Mouse (Mus musculus): ENCODE measurements around the gene Asah2. TPM values are rescaled to one million over a fixed set of nuclear protein-coding genes. Genes with fewer than 3 reads are reported as not detected.

Gene Asah2
- polyA plus RNA-seq, 1 experiment from 2014 or later: 1.6 TPM

DNA sequence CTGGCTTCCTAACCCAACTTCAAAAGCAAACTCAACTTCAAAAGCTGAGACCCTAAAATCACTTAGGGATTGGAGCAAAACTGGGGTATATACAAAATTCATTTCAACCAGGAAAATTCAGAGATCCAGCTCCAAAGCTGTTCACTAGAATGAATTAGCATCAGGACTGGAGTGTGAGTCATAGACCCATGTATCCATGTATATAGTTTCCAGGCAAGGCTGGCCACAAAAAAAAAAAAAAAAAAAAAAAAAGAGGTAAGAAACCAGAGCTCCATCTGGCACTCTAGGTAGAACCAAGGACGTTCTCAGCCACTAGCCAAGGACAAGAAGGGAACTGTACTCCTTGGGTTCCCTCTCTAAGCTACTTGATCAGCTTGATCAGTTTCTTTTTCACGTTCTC, 154.2 kb downstream of the Asah2 start:
- WGBS: 70% methylated on average over 2 of the region's 2 CpGs
- ATAC-seq (ENCODE audit: low FRiP score, low TSS enrichment): no peak

DNA sequence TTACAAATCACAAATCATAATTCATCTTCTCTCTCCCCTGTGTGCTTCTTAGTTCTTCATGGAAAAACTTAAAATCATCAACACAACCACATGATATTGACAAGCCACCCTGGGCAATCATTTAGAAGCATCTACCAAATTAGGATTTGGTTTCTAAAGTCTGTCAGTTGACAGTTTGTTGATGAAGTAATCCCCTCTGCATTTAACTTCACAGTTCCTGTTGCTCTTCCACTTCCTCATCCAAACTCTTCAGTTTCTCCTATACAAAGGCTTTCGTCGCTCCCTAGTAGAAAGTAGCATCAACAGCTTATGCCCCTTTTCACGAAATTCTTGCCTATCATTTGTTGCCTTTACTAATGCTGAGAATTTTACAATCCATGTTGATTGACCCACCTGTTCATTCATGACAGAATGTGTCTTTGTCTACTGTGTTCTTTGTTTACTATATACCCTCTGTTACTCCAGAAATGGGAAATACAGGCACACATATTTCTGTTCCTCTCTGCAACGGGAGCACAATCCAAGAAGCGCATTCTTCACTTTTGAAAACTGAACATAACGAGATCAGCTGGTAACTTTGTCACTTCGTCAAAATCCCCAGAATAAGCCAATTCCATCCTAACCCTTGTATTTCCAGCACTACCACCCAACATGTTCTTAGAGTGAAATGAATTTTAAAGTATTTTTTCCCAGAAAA, 157.1 kb downstream of the Asah2 start:
- Histone ChIP-seq H3K9me3 (ENCODE audit: control insufficient read depth, low read length) (no peaks in the 10 kb centered on the region), H3K36me3 (ENCODE audit: control insufficient read depth, insufficient read depth, low read length) (no peaks in the 10 kb centered on the region), H3K9ac (ENCODE audit: low read depth, low read length) (no peak overlapping the region), H3K27ac (ENCODE audit: low read depth, low read length) (no peak overlapping the region), H3K4me2 (replicated peaks; ENCODE audit: low read depth, low read length) (no peak overlapping the region), H3K4me1 (ENCODE audit: control insufficient read depth, insufficient read depth, low read length) (no peaks in the 10 kb centered on the region), H3K4me3 (ENCODE audit: low read length) (no peak overlapping the region), H3K27me3 (ENCODE audit: control insufficient read depth, insufficient read depth, low read length) (no peaks in the 10 kb centered on the region)
- no peak for ATAC-seq (ENCODE audit: low FRiP score, low TSS enrichment)
- 86% methylated on average over 7 of the region's 7 CpGs for WGBS

More for the DNA sequence above, 154.2 kb downstream of the Asah2 start:
- H3K27ac ChIP-seq (ENCODE audit: low read depth, low read length): no peak overlapping the region
- no peaks in the 10 kb centered on the region for H3K27me3 ChIP-seq (ENCODE audit: control insufficient read depth, insufficient read depth, low read length)
- H3K4me3 ChIP-seq (ENCODE audit: low read length): no peak overlapping the region
- no peaks in the 10 kb centered on the region for H3K36me3 ChIP-seq (ENCODE audit: control insufficient read depth, insufficient read depth, low read length)
- no peak overlapping the region for H3K9ac ChIP-seq (ENCODE audit: low read depth, low read length)
- H3K4me2 ChIP-seq (replicated peaks; ENCODE audit: low read depth, low read length): no peak overlapping the region
- H3K9me3 ChIP-seq (ENCODE audit: control insufficient read depth, low read length): no peaks in the 10 kb centered on the region
- H3K4me1 ChIP-seq (ENCODE audit: control insufficient read depth, insufficient read depth, low read length): no peaks in the 10 kb centered on the region

Other genes with a start within 250 kb of the Asah2 start
- gene A1cf, start 239.4 kb downstream of the Asah2 start, polyA plus RNA-seq (2014; fragmentation: Nextera tagmentation; extraction: Ambion mirVana): 0.47 and 0.79 TPM in 2 replicates